ENCODE assay signal across 28 mouse cellular contexts in the genomic region with DNA sequence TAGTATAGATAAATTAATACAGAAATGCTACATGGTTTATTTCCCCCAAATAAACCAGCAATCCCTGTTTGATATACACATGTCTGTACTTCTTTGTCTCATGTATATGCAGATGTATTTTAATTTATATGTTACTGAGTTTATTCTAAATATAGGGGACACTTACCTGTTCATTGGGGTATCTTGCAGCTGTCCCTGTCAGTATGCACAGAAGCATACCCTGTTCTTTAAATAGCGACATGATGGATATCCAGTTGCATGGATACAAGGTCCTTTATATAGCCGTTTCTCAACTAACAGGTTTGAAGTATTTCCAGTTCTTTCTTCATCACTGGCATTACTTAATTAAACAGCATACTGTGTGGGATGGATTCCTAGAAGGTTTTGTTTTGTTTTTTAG.
"Had no signal": no experiment of that assay in that cellular context is flagged by ENCODE, and none has a peak within 500 bp of the region (broad histone marks: within the 10 kb centered on the region; RNA-seq: fewer than 3 reads in every experiment).

No protein-coding gene starts in this region.

- H3K27me3 ChIP-seq: limb, embryonic 12.5 days; limb, embryonic 13.5 days; limb, embryonic 15.5 days; liver, embryonic 12.5 days; liver, embryonic 13.5 days; liver, embryonic 15.5 days; lung, embryonic 15.5 days; midbrain, embryonic 12.5 days; midbrain, embryonic 13.5 days; midbrain, embryonic 15.5 days had no signal

- H3K36me3 ChIP-seq: limb, embryonic 10.5 days; limb, embryonic 12.5 days; limb, embryonic 13.5 days; limb, embryonic 15.5 days; liver, embryonic 12.5 days; liver, embryonic 13.5 days; liver, embryonic 15.5 days; lung, embryonic 15.5 days; midbrain, embryonic 10.5 days; midbrain, embryonic 12.5 days; midbrain, embryonic 13.5 days; midbrain, embryonic 15.5 days had no signal

- DNase-seq: left cerebral cortex, postnatal 4 days; liver; liver, embryonic 13.5 days; liver, postnatal 0 days; lung, adult 18-20 months; lung, adult 2 months; lung, embryonic 14.5 days; lung, postnatal 10 days; lung, postnatal 14 days; lung, postnatal 36 days; lung, postnatal 4 days; midbrain, embryonic 14.5 days had no signal

- H3K4me3 ChIP-seq: limb, embryonic 10.5 days; limb, embryonic 12.5 days; limb, embryonic 13.5 days; limb, embryonic 15.5 days; liver, embryonic 12.5 days; liver, embryonic 13.5 days; liver, embryonic 15.5 days; lung, embryonic 15.5 days; megakaryocyte, embryonic 14.5 days; midbrain, embryonic 10.5 days; midbrain, embryonic 12.5 days; midbrain, embryonic 13.5 days; midbrain, embryonic 15.5 days had no signal

- H3K4me1 ChIP-seq: limb, embryonic 10.5 days; limb, embryonic 12.5 days; limb, embryonic 13.5 days; limb, embryonic 15.5 days; liver, embryonic 12.5 days; liver, embryonic 13.5 days; liver, embryonic 15.5 days; lung, embryonic 15.5 days; midbrain, embryonic 10.5 days; midbrain, embryonic 12.5 days; midbrain, embryonic 13.5 days; midbrain, embryonic 15.5 days had no signal

- H3K4me2 ChIP-seq: limb, embryonic 12.5 days; limb, embryonic 13.5 days; limb, embryonic 15.5 days; liver, embryonic 11.5 days; liver, embryonic 12.5 days; liver, embryonic 13.5 days; liver, embryonic 15.5 days; lung, embryonic 14.5 days; lung, embryonic 15.5 days; midbrain, embryonic 11.5 days; midbrain, embryonic 12.5 days; midbrain, embryonic 13.5 days; midbrain, embryonic 15.5 days had no signal

- H3K27ac ChIP-seq: limb, embryonic 10.5 days; limb, embryonic 12.5 days; limb, embryonic 13.5 days; limb, embryonic 15.5 days; liver, embryonic 12.5 days; liver, embryonic 13.5 days; liver, embryonic 14.5 days; liver, embryonic 15.5 days; lung, embryonic 15.5 days; macrophage; midbrain, embryonic 10.5 days; midbrain, embryonic 12.5 days; midbrain, embryonic 13.5 days; midbrain, embryonic 15.5 days had no signal
